Mouse (Mus musculus): ENCODE data around the gene Otud6a. TPM values are rescaled to one million over a fixed set of nuclear protein-coding genes. Genes with fewer than 3 reads are reported as not detected.

The Otud6a gene
- polyA plus RNA-seq (2015; fragmentation: Nextera tagmentation; extraction: Ambion mirVana): not detected in 2 replicates

DNA sequence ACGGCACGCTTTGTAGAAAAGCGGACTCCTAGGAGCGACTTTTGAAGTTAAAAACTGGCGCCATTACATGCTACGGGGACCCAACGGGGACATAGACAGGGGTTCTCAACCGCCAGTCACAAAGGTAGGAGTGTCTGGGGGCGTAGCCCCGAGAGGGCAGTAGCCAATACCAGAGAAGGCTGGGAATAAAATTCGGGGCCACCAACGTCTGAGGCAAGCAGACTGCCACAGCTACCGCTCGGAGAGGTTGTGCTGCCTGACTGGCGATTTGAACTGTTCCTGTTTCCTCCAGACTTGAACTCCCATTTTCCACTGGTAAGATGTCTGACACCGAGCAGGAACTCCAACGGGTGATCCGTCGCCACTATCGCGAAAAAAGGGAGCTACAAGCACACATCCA lies at the start of gene Otud6a:
Otud6a (plus strand) TSS at position 321 of the 400 bp plus-strand sequence.

DNA sequence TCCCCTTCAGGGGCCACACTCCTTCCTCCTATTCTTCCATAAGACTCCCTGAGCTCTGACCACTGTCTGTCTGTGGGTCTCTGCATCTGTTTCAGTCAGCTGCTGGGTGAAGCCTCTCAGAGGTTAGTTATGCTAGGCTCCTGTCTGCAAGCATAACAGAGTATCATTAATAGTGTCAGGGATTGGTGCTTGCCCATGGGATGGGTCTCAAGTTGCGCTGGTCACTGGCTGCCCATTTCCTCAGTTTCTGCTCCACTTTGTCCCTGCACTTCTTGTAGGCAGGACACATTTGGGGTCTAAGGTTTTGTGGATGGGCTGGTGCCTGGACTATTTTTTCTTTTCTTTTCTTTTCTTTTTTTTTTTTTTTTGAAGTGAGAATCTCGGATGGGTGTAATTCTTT lies 13.8 kb downstream of the Otud6a start, which contains the start of gene Awat2:
Awat2 (minus strand) TSS at position 101 of the 400 bp plus-strand sequence.

MicroRNAs within 50 kb of the gene (microRNA counts, 519-probe panel; counts per million panel counts)
- 2,968 counts per million, percentile 45 among the panel's probes with 10 or more counts for microRNA mmu-miR-676

Small RNA genes lying within 50 kb of the gene (microRNA-seq; reads per million reads assigned to microRNA genes)
- gene Mir676: 504 reads per million, percentile 66 among the genes with 10 or more reads in this experiment

Other genes starting within 250 kb of the Otud6a start
- 0.23 and 0.31 TPM in 2 replicates for gene Awat2, start 13.7 kb downstream of the Otud6a start, polyA plus RNA-seq (2015; fragmentation: Nextera tagmentation; extraction: Ambion mirVana)
- 28.3 and 29.2 TPM in 2 replicates for gene Igbp1, start 65.3 kb downstream of the Otud6a start, polyA plus RNA-seq (2015; fragmentation: Nextera tagmentation; extraction: Ambion mirVana)
- not detected in 2 replicates for gene Dgat2l6, start 95.8 kb downstream of the Otud6a start, polyA plus RNA-seq (2015; fragmentation: Nextera tagmentation; extraction: Ambion mirVana)
- not detected in 2 replicates for gene Awat1, start 143.2 kb downstream of the Otud6a start, polyA plus RNA-seq (2015; fragmentation: Nextera tagmentation; extraction: Ambion mirVana)
- gene P2ry4, start 165.9 kb downstream of the Otud6a start, polyA plus RNA-seq (2015; fragmentation: Nextera tagmentation; extraction: Ambion mirVana): not detected in 2 replicates
- gene Arr3, start 176.5 kb downstream of the Otud6a start, polyA plus RNA-seq (2015; fragmentation: Nextera tagmentation; extraction: Ambion mirVana): not detected in 2 replicates
- 3.3 and 5.1 TPM in 2 replicates for gene Kif4, start 196.7 kb downstream of the Otud6a start, polyA plus RNA-seq (2015; fragmentation: Nextera tagmentation; extraction: Ambion mirVana)
- gene Pdzd11, start 197.6 kb downstream of the Otud6a start, polyA plus RNA-seq (2015; fragmentation: Nextera tagmentation; extraction: Ambion mirVana): 74.8 and 78.9 TPM in 2 replicates